Mouse (Mus musculus): ENCODE results near the gene Nipal1. TPM values are rescaled to one million over a fixed set of nuclear protein-coding genes. Genes with fewer than 3 reads are reported as not detected.
A peak's percentile ranks its signal among the peaks of the same experiment; 100 is the strongest.

Gene Nipal1
- polyA plus RNA-seq, 1 experiment = 6.2 TPM

DNA sequence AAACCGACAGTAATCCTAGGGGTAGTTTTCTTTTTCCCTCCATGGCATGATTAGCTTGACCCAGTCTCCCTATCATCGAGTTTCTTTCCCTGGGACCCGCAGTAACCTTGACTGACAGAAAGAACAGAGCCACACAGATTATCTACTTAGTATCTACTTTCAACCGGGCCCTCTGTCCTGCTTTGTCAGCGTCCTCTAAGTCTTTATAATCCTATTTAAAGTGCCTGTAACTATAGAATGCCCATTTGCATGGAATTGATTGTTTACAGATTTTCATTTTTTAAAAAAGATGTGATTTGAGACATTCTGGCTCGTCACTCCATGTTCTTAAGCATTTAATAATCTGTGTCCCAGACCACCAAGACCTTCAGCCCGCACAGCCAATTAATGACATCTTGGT lies 3.9 kb upstream of the Nipal1 start:
- no peak for TF ChIP-seq POLR2A (IDR thresholded peaks at IDR 0.05; ENCODE audit: low read depth, low read length)
- no peak for TF ChIP-seq CTCF (IDR thresholded peaks at IDR 0.05; ENCODE audit: borderline replicate concordance, insufficient read depth, low read length)
- Histone ChIP-seq H3K4me1 (ENCODE audit: control insufficient read depth, insufficient read depth, low read length) (peaks cover 2% of the 10 kb centered on the region; the same call in 1 of the 2 replicates), H3K4me3 (ENCODE audit: insufficient read depth, low read length) (no peak overlapping the region), H3K27ac (ENCODE audit: insufficient read depth, low read length) (no peak overlapping the region)

DNA sequence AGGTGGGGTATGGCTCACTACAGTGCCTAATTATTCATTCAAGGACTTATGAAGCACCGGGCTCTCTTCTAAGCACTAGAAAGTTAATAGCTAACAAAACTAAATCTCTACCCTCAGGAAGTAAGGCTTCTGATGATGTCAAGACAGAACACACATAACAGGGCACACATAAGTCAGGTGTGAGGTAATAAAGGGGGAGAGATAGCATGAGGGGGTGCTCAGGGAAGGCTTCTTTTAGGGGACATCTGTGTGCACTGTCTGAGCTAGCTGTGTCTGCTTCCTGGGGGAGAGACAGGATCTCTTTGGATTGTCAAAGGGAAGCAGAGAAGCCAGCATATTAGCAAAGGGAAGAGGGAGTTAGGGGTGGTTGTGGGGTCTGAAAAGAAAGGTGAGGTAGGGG lies 3.4 kb upstream of the Nipal1 start, which contains the start of gene Cnga1:
Gene Cnga1 (minus strand): TSS at position 101 of the 400 bp plus-strand sequence.
- Histone ChIP-seq H3K27ac (ENCODE audit: insufficient read depth, low read length) (no peak within 1 kb of the TSS), H3K4me3 (ENCODE audit: insufficient read depth, low read length) (no peak within 1 kb of the TSS), H3K4me1 (ENCODE audit: control insufficient read depth, insufficient read depth, low read length) (peaks cover 2% of the 10 kb centered on the region; the same call in 1 of the 2 replicates)
- TF ChIP-seq CTCF (IDR thresholded peaks at IDR 0.05; ENCODE audit: borderline replicate concordance, insufficient read depth, low read length) = no peak
- TF ChIP-seq POLR2A (IDR thresholded peaks at IDR 0.05; ENCODE audit: low read depth, low read length) = no peak

DNA sequence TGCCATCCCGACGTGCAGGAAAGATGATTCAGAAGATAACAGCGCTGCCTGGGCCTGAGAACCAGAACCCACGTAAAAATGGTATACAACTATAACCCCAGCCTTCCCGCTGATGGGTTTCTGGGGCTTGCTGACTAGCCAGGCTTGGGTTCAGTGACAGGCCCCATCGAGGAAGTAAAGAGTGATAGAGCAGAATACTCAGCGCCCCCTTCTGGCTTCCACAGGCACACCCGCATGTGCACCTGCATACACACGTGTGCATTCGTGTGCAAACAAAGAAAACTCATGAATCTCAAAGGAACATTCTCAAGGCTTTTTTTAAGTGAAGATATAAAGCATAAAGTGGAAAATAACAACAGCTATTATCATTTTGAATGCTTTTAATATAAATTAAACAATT lies 1.5 kb upstream of the Nipal1 start:
- H3K4me1 ChIP-seq (ENCODE audit: control insufficient read depth, insufficient read depth, low read length) = peaks cover 2% of the 10 kb centered on the region; the same call in 1 of the 2 replicates
- H3K27ac ChIP-seq (ENCODE audit: insufficient read depth, low read length) = no peak overlapping the region
- TF ChIP-seq POLR2A (IDR thresholded peaks at IDR 0.05; ENCODE audit: low read depth, low read length) (no peak), CTCF (IDR thresholded peaks at IDR 0.05; ENCODE audit: borderline replicate concordance, insufficient read depth, low read length) (peak; percentile 24; the same call in 1 of the 2 replicates)
- no peak overlapping the region for H3K4me3 ChIP-seq (ENCODE audit: insufficient read depth, low read length)

DNA sequence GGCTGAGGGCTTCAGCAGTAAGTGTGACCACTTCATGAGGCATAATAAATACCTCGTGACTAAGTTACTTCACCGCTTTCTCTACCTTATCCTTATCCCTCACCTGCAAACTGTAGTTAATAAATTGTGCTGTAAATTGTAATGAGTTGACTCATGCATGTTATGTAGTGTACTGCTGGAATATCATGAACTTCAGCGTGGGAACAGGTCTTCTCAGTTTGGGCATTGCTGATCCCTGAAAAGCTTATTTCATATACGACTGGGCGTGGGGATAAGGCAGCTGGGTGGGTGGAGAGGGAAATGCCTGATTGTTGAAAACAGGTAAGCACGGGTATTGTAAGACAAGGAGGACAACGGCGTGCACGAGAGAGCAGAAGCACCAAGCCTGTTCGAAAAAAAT lies 599 bp upstream of the Nipal1 start:
- Histone ChIP-seq H3K27ac (ENCODE audit: insufficient read depth, low read length) (no peak overlapping the region), H3K4me1 (ENCODE audit: control insufficient read depth, insufficient read depth, low read length) (peaks cover 2% of the 10 kb centered on the region; the same call in 1 of the 2 replicates), H3K4me3 (ENCODE audit: insufficient read depth, low read length) (peak overlapping the region; percentile 67)
- TF ChIP-seq CTCF (IDR thresholded peaks at IDR 0.05; ENCODE audit: borderline replicate concordance, insufficient read depth, low read length) (no peak), POLR2A (IDR thresholded peaks at IDR 0.05; ENCODE audit: low read depth, low read length) (no peak)

DNA sequence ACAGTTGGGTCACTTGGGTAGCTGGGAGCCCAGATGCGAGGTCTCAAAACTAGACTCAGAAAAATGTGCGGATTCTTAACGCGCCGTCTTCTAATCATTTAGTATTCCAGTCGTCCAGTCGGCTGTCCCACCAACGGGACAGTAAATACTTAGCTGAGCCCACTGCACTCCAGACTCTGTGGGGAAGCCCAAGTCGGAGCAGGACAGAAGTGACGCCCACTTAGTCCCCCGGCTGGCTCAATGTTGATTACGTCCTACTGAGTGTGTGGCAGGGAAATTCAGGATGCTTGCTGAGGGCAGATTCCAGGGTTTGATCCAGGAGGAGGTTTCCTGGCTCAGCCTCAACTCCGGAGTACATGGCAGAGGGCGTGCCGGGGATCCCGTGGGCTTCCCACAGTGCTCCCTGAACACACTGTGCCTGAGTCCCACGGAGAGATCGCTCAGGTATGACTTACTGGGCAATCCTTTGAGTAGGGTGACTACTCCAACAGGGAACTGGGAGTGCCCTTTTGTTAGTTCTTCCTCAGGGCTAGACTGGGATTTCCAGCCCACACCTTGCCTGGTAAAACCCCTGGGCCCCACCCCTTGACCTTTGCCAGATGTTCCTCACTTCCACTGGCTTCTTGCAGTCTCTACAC lies 482 bp downstream of the Nipal1 start:
- TF ChIP-seq CTCF (IDR thresholded peaks at IDR 0.05; ENCODE audit: borderline replicate concordance, insufficient read depth, low read length) (no peak), POLR2A (IDR thresholded peaks at IDR 0.05; ENCODE audit: low read depth, low read length) (no peak)
- H3K4me3 ChIP-seq (ENCODE audit: insufficient read depth, low read length) = peak overlapping the region; percentile 67
- H3K4me1 ChIP-seq (ENCODE audit: control insufficient read depth, insufficient read depth, low read length) = peaks cover 2% of the 10 kb centered on the region; the same call in 1 of the 2 replicates
- H3K27ac ChIP-seq (ENCODE audit: insufficient read depth, low read length) = peak overlapping the region; percentile 85; the same call in 1 of the 2 replicates

DNA sequence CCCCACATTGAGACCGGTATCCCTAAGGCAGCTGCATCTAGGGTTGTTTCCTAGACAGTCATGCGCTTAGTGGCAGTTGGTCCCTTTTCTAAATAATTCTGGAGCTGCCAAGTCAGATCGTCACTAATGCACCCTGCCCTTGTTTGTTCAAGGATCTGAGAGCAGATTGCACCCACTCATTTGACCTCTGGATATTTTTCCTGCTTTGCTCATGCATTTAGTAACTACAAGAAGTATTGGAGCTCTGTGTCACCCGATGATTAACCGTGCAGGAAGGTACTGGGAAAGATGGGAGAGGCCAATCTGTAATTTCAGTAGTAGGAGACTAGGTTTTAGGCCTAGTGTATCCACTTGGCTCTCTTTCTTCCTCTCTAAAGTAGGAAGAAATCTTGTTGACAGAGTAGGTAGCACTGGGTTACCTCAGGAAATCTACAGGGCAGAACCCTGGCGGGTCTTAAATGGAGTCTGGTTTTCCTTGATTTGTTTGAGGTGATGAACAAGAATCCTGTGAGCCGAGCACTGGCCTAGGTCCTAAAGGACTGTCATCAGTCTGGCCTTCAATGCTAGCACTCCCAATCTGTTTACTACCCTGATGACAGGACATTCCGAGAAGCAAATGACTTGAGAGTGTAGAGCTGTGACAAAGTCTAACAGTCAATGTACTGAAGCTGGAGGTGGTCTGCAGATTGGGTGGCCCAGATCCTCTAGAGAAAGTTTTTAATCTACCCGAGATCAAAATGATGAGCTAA lies 1.6 kb downstream of the Nipal1 start:
- Histone ChIP-seq H3K4me3 (ENCODE audit: insufficient read depth, low read length) (peak overlapping the region; percentile 67), H3K27ac (ENCODE audit: insufficient read depth, low read length) (peak overlapping the region; percentile 85), H3K4me1 (ENCODE audit: control insufficient read depth, insufficient read depth, low read length) (peaks cover 2% of the 10 kb centered on the region; the same call in 1 of the 2 replicates)
- TF ChIP-seq POLR2A (IDR thresholded peaks at IDR 0.05; ENCODE audit: low read depth, low read length) (no peak), CTCF (IDR thresholded peaks at IDR 0.05; ENCODE audit: borderline replicate concordance, insufficient read depth, low read length) (no peak)

DNA sequence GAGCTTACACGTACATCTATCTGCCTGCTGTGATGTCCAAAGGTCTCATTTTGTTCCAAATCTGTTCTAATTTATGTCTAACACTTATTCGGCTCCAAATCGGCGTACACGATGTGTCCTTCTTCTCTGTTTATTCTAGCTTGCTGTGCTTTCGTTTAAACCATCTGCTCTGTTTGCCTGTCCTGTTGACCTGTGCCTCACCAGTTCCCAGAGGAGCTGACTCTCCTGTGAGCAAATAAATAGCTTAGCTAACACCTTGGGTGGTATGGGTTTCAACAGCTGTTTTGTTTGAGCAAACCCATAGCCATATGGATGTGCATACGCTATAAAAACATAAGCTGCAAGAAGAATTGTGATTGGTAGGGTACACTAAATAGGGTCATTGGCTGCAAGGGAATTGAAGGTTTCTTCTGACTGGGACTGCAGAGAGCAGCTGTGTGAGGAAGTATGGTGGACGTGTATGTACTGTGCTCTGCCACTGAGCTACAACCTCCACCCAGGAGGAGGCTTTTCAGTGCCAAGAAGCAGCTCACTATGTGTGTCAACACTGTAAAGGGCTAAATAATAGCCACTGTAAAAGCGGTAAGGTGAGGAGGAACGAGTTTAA lies 5.6 kb downstream of the Nipal1 start:
- TF ChIP-seq POLR2A (IDR thresholded peaks at IDR 0.05; ENCODE audit: low read depth, low read length) (no peak), CTCF (IDR thresholded peaks at IDR 0.05; ENCODE audit: borderline replicate concordance, insufficient read depth, low read length) (no peak)
- no peak overlapping the region for H3K27ac ChIP-seq (ENCODE audit: insufficient read depth, low read length)
- no peak overlapping the region for H3K4me3 ChIP-seq (ENCODE audit: insufficient read depth, low read length)

DNA sequence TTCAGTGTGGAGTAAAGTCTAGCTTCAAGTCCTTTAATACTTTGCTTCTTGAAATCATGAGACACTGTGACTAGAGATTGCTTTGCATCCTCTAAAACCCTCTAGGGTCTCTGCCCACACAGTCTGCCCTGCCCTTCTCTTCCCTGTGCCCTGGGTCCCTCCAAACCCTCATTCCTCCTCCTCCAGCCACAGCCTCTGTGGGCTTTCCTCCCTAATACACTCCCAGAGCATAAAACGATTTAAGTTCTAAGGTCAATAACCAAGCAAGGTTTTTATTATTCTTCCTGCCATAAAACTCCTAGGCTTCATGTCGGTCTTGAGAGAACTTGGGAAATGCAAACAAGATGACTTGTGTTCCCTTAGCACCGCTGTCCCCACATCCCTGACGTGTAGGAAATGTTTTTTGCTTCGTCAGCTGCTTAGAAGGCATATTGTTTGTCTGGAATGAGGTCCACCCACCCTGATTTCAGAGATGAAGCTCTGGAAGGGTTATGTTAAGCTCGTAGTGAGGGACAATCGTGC lies 8.7 kb downstream of the Nipal1 start:
- no peak overlapping the region for H3K4me3 ChIP-seq (ENCODE audit: insufficient read depth, low read length)
- H3K27ac ChIP-seq (ENCODE audit: insufficient read depth, low read length) = no peak overlapping the region
- no peak for TF ChIP-seq POLR2A (IDR thresholded peaks at IDR 0.05; ENCODE audit: low read depth, low read length)
- no peak for TF ChIP-seq CTCF (IDR thresholded peaks at IDR 0.05; ENCODE audit: borderline replicate concordance, insufficient read depth, low read length)

More for the DNA sequence above, 5.6 kb downstream of the Nipal1 start:
- H3K4me1 ChIP-seq (ENCODE audit: control insufficient read depth, insufficient read depth, low read length) = peaks cover 2% of the 10 kb centered on the region; the same call in 1 of the 2 replicates

DNA sequence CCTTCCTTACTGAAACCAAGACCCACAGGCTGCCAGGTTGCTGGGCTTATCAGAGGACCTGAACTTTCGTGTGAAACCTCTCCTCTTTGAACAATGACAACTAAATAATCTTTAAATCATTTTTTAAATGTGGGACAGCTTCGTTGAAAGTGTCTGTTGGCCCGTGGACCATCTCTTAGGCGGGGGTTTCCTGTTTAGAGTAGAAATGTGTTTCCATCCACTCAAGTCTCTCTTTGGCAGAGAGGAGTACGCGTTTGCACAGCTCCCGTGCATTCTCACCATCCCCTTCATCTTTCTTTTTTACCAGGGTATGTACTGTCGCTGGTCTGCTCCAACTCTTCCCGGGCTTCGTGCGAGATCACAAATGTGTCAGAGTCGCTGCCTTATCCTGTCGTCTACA lies 10.8 kb downstream of the Nipal1 start:
- H3K4me1 ChIP-seq (ENCODE audit: control insufficient read depth, insufficient read depth, low read length) = no peaks in the 10 kb centered on the region; the same call in 1 of the 2 replicates
- no peak for TF ChIP-seq CTCF (IDR thresholded peaks at IDR 0.05; ENCODE audit: borderline replicate concordance, insufficient read depth, low read length)
- no peak for TF ChIP-seq POLR2A (IDR thresholded peaks at IDR 0.05; ENCODE audit: low read depth, low read length)
- H3K4me3 ChIP-seq (ENCODE audit: insufficient read depth, low read length) = no peak overlapping the region
- no peak overlapping the region for H3K27ac ChIP-seq (ENCODE audit: insufficient read depth, low read length)

More for the DNA sequence above, 8.7 kb downstream of the Nipal1 start:
- H3K4me1 ChIP-seq (ENCODE audit: control insufficient read depth, insufficient read depth, low read length) = no peaks in the 10 kb centered on the region; the same call in 1 of the 2 replicates
